Mouse (Mus musculus): Measurements from ENCODE around the gene Map7d1. TPM values are rescaled to one million over a fixed set of nuclear protein-coding genes. Genes with fewer than 3 reads are reported as not detected.
"Not testable (repeated sequence)": the region's sequence is repeated elsewhere in the genome, so short reads cannot be mapped to it uniquely, and the experiment has no call there.

The Map7d1 gene
- polyA plus RNA-seq, 1 experiment from 2014 or later: 43.3 TPM

- no peak overlapping the region for H3K27ac ChIP-seq (ENCODE audit: low read depth, low read length)
- H3K4me1 ChIP-seq (ENCODE audit: control insufficient read depth, insufficient read depth, low read length): no peaks in the 10 kb centered on the region
- no peaks in the 10 kb centered on the region for H3K9me3 ChIP-seq (ENCODE audit: control insufficient read depth, low read length)
- H3K4me2 ChIP-seq (replicated peaks; ENCODE audit: low read depth, low read length): no peak overlapping the region
- H3K4me3 ChIP-seq (ENCODE audit: low read length): no peak overlapping the region
- WGBS: 50% methylated on average over 12 of the region's 12 CpGs
- no peak overlapping the region for H3K9ac ChIP-seq (ENCODE audit: low read depth, low read length)
- no peaks in the 10 kb centered on the region for H3K27me3 ChIP-seq (ENCODE audit: control insufficient read depth, insufficient read depth, low read length)
- ATAC-seq (ENCODE audit: low FRiP score, low TSS enrichment): 0 out of 2 replicates have a peak, but pooled peaks have one; percentile 20
- H3K36me3 ChIP-seq (ENCODE audit: control insufficient read depth, insufficient read depth, low read length): peaks cover 16% of the 10 kb centered on the region
These were observed 29.5 kb downstream of the Map7d1 start for GRCm38 (mm10) chr4:126226640-126227039.

DNA sequence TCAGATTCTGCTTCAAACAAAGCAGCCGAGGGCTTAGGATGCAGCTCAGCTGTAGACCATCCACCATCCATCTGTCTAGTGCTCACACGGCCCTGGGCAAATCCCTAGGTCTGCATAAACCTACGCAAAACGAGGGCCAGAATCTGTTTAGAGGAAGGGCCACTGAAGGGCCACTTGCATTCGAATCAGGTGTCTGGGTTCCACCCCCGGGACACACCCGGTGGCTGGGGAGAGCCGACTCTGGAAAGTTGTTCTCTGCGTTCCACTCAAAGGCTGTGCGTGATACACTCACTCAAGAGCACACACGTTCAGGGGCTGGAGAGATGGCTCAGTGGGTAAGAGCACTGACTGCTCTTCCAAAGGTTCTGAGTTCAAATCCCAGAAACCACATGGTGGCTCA, 33.5 kb downstream of the Map7d1 start:
- Histone ChIP-seq H3K9me3 (ENCODE audit: control insufficient read depth, low read length) (no peaks in the 10 kb centered on the region), H3K27me3 (ENCODE audit: control insufficient read depth, insufficient read depth, low read length) (no peaks in the 10 kb centered on the region), H3K27ac (ENCODE audit: low read depth, low read length) (no peak overlapping the region), H3K36me3 (ENCODE audit: control insufficient read depth, insufficient read depth, low read length) (no peaks in the 10 kb centered on the region), H3K4me1 (ENCODE audit: control insufficient read depth, insufficient read depth, low read length) (no peaks in the 10 kb centered on the region), H3K4me3 (ENCODE audit: low read length) (no peak overlapping the region), H3K4me2 (replicated peaks; ENCODE audit: low read depth, low read length) (no peak overlapping the region), H3K9ac (ENCODE audit: low read depth, low read length) (no peak overlapping the region)
- 90% methylated on average over 11 of the region's 11 CpGs for WGBS
- ATAC-seq (ENCODE audit: low FRiP score, low TSS enrichment): no peak

DNA sequence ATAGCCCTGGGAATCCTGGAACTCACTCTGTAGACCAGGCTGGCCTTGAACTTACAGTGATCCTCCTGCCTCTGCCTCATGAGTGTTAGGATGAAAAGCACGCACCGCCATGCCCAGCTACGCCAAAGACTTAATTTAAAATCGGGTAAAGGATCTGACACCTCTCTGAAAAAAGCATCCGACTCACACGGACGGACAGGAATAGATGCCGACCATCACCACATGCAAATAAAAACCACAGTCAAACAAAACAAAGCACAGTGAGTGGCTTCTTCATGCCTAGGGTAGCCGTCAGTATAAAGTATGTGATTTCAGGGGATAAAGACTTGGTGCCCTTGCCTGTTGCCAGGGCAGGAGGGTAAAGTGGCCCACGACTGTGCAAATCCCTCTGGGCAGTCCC, 36.1 kb downstream of the Map7d1 start:
- no peaks in the 10 kb centered on the region for H3K9me3 ChIP-seq (ENCODE audit: control insufficient read depth, low read length)
- no peaks in the 10 kb centered on the region for H3K4me1 ChIP-seq (ENCODE audit: control insufficient read depth, insufficient read depth, low read length)
- no peak overlapping the region for H3K4me3 ChIP-seq (ENCODE audit: low read length)
- no peak overlapping the region for H3K4me2 ChIP-seq (replicated peaks; ENCODE audit: low read depth, low read length)
- no peak overlapping the region for H3K27ac ChIP-seq (ENCODE audit: low read depth, low read length)
- no peaks in the 10 kb centered on the region for H3K27me3 ChIP-seq (ENCODE audit: control insufficient read depth, insufficient read depth, low read length)
- no peak overlapping the region for H3K9ac ChIP-seq (ENCODE audit: low read depth, low read length)
- ATAC-seq (ENCODE audit: low FRiP score, low TSS enrichment): no peak
- H3K36me3 ChIP-seq (ENCODE audit: control insufficient read depth, insufficient read depth, low read length): no peaks in the 10 kb centered on the region
- 91% methylated on average over 10 of the region's 10 CpGs for WGBS

DNA sequence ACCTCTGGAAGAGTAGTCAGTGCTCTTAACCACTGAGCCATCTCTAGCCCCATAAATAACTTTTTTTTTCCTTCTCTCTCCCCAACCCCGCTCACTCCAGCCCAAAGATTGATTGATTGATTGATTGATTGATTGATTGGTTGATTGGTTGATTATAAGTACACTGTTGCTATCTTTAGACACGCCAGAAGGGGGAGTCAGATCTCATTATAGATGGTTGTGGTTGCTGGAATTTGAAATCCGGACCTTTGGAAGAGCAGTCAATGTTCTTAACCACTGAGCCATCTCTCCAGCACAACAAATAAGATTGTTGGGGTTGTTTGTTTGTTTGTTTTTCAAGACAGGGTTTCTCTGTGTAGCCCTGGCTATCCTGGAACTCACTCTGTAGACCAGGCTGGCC, 36.6 kb downstream of the Map7d1 start:
- H3K4me3 ChIP-seq (ENCODE audit: low read length); H3K27ac ChIP-seq (ENCODE audit: low read depth, low read length); ATAC-seq (ENCODE audit: low FRiP score, low TSS enrichment); H3K27me3 ChIP-seq (ENCODE audit: control insufficient read depth, insufficient read depth, low read length); H3K9me3 ChIP-seq (ENCODE audit: control insufficient read depth, low read length); H3K9ac ChIP-seq (ENCODE audit: low read depth, low read length); H3K4me2 ChIP-seq (replicated peaks; ENCODE audit: low read depth, low read length); H3K4me1 ChIP-seq (ENCODE audit: control insufficient read depth, insufficient read depth, low read length); H3K36me3 ChIP-seq (ENCODE audit: control insufficient read depth, insufficient read depth, low read length): not testable (repeated sequence)
- 77% methylated on average over 3 of the region's 3 CpGs for WGBS

DNA sequence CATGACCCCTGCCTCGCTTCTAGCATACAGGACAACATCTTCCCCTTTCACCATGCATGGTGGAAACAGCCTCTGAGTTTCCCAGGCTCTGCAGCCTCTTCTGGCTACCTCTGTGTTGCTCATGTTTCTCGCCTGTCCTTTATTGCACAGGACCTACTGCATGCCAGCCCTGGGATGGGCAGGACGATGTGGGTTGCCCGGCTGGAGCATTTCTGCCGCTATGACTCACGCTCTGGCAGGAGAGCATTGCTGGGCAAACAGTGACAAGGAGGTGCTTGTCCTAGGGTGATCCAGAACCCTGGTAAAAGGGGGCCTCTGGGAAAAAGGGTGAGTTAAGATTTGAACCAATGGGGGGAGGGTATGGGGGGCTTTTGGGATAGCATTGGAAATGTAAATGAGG, 38.4 kb downstream of the Map7d1 start:
- Histone ChIP-seq H3K4me3 (ENCODE audit: low read length) (no peak overlapping the region), H3K4me1 (ENCODE audit: control insufficient read depth, insufficient read depth, low read length) (no peaks in the 10 kb centered on the region), H3K9me3 (ENCODE audit: control insufficient read depth, low read length) (no peaks in the 10 kb centered on the region), H3K27me3 (ENCODE audit: control insufficient read depth, insufficient read depth, low read length) (no peaks in the 10 kb centered on the region), H3K4me2 (replicated peaks; ENCODE audit: low read depth, low read length) (no peak overlapping the region), H3K36me3 (ENCODE audit: control insufficient read depth, insufficient read depth, low read length) (no peaks in the 10 kb centered on the region), H3K9ac (ENCODE audit: low read depth, low read length) (no peak overlapping the region), H3K27ac (ENCODE audit: low read depth, low read length) (no peak overlapping the region)
- no peak for ATAC-seq (ENCODE audit: low FRiP score, low TSS enrichment)
- WGBS: 88% methylated on average over 6 of the region's 6 CpGs

DNA sequence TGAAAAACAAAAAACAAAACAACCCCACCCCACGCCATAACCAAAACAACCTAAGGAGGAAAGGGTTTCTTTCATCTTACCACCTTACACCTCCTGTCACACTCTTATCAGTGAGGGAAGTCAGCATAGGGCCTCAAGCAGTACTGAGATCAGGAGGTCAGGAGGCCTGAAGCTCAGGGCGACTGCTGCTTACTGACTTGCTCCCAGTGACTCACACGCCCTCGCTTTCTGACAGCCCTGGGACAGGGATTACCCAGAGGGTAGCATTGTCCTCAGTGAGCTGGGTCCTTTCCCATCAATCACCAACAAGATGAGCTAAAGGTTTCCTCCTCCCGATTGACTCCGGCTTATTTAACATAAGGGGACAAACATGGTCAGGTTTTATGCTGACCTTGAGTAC, 49.1 kb downstream of the Map7d1 start:
- Histone ChIP-seq H3K4me2 (replicated peaks; ENCODE audit: low read depth, low read length) (no peak overlapping the region), H3K4me1 (ENCODE audit: control insufficient read depth, insufficient read depth, low read length) (no peaks in the 10 kb centered on the region), H3K4me3 (ENCODE audit: low read length) (no peak overlapping the region), H3K9me3 (ENCODE audit: control insufficient read depth, low read length) (no peaks in the 10 kb centered on the region), H3K27ac (ENCODE audit: low read depth, low read length) (no peak overlapping the region), H3K9ac (ENCODE audit: low read depth, low read length) (no peak overlapping the region), H3K27me3 (ENCODE audit: control insufficient read depth, insufficient read depth, low read length) (no peaks in the 10 kb centered on the region), H3K36me3 (ENCODE audit: control insufficient read depth, insufficient read depth, low read length) (no peaks in the 10 kb centered on the region)
- 69% methylated on average over 6 of the region's 6 CpGs for WGBS
- no peak for ATAC-seq (ENCODE audit: low FRiP score, low TSS enrichment)

- Histone ChIP-seq H3K36me3 (ENCODE audit: control insufficient read depth, insufficient read depth, low read length) (no peaks in the 10 kb centered on the region), H3K4me2 (replicated peaks; ENCODE audit: low read depth, low read length) (no peak overlapping the region), H3K9me3 (ENCODE audit: control insufficient read depth, low read length) (no peaks in the 10 kb centered on the region), H3K4me1 (ENCODE audit: control insufficient read depth, insufficient read depth, low read length) (peaks cover 3% of the 10 kb centered on the region), H3K27ac (ENCODE audit: low read depth, low read length) (no peak overlapping the region), H3K9ac (ENCODE audit: low read depth, low read length) (no peak overlapping the region), H3K27me3 (ENCODE audit: control insufficient read depth, insufficient read depth, low read length) (no peaks in the 10 kb centered on the region), H3K4me3 (ENCODE audit: low read length) (no peak overlapping the region)
- no peak for ATAC-seq (ENCODE audit: low FRiP score, low TSS enrichment)
- WGBS: 91% methylated on average over 1 of the region's 1 CpGs
These were observed 50.8 kb downstream of the Map7d1 start for GRCm38 (mm10) chr4:126205386-126205785.

- H3K4me2 ChIP-seq (replicated peaks; ENCODE audit: low read depth, low read length): no peak overlapping the region
- no peaks in the 10 kb centered on the region for H3K36me3 ChIP-seq (ENCODE audit: control insufficient read depth, insufficient read depth, low read length)
- peaks cover 10% of the 10 kb centered on the region for H3K4me1 ChIP-seq (ENCODE audit: control insufficient read depth, insufficient read depth, low read length)
- no peak overlapping the region for H3K4me3 ChIP-seq (ENCODE audit: low read length)
- no peak overlapping the region for H3K27ac ChIP-seq (ENCODE audit: low read depth, low read length)
- H3K9ac ChIP-seq (ENCODE audit: low read depth, low read length): no peak overlapping the region
- no peaks in the 10 kb centered on the region for H3K27me3 ChIP-seq (ENCODE audit: control insufficient read depth, insufficient read depth, low read length)
- no peaks in the 10 kb centered on the region for H3K9me3 ChIP-seq (ENCODE audit: control insufficient read depth, low read length)
- ATAC-seq (ENCODE audit: low FRiP score, low TSS enrichment): no peak
- 81% methylated on average over 12 of the region's 12 CpGs for WGBS
These were observed 51.4 kb downstream of the Map7d1 start for GRCm38 (mm10) chr4:126204661-126205230.

DNA sequence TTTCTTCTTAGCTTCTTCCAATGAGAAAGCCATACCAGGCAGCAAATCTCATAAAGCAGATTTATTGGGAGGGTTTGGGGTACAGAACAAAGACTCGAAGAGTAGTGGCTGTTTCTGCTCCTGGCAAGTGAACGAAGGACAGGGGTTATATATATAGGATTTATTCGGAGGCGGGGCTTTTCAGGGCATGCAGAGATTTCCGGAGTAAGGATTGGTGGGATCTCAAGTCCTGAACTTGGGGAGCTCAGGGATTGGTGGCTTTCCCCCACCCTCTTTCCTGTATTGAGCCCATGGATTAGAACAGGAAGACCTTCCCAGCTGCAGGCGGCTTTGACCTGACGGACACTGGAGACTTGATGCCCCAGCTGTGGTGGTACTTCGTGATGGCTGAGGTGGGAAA, 52.1 kb downstream of the Map7d1 start:
- H3K9me3 ChIP-seq (ENCODE audit: control insufficient read depth, low read length): no peaks in the 10 kb centered on the region
- H3K27me3 ChIP-seq (ENCODE audit: control insufficient read depth, insufficient read depth, low read length): no peaks in the 10 kb centered on the region
- 78% methylated on average over 8 of the region's 8 CpGs for WGBS
- no peak overlapping the region for H3K4me2 ChIP-seq (replicated peaks; ENCODE audit: low read depth, low read length)
- peaks cover 11% of the 10 kb centered on the region for H3K4me1 ChIP-seq (ENCODE audit: control insufficient read depth, insufficient read depth, low read length)
- H3K9ac ChIP-seq (ENCODE audit: low read depth, low read length): no peak overlapping the region
- H3K27ac ChIP-seq (ENCODE audit: low read depth, low read length): peak overlapping the region; percentile 98; the same call in 1 of the 2 replicates
- ATAC-seq (ENCODE audit: low FRiP score, low TSS enrichment): no peak
- no peaks in the 10 kb centered on the region for H3K36me3 ChIP-seq (ENCODE audit: control insufficient read depth, insufficient read depth, low read length)
- H3K4me3 ChIP-seq (ENCODE audit: low read length): no peak overlapping the region

Data from kidney, embryonic 14.5 days (tissue).